Mouse (Mus musculus) ES-Bruce4 (cell line): ENCODE results near the gene Ubap2l. TPM values are rescaled to one million over a fixed set of nuclear protein-coding genes. Genes with fewer than 3 reads are reported as not detected.
A peak's percentile ranks its signal among the peaks of the same experiment; 100 is the strongest.

Experiments
- H3K27ac ChIP-seq: 2 replicates; pipeline ENCODE4 v1.5.1; 2012; ENCODE audit warnings: low read length, inconsistent platforms; ENCODE audit not compliant: insufficient read depth
- H3K27me3 ChIP-seq: 2 replicates; pipeline ENCODE4 v1.6.1; 2012; ENCODE audit warnings: mild to moderate bottlenecking, low read length, inconsistent platforms; ENCODE audit not compliant: control insufficient read depth, poor library complexity, insufficient read depth, severe bottlenecking
- H3K36me3 ChIP-seq: 2 replicates; pipeline ENCODE4 v1.6.1; 2012; ENCODE audit warnings: inconsistent platforms, mild to moderate bottlenecking, low read length, moderate library complexity; ENCODE audit not compliant: control insufficient read depth, poor library complexity, insufficient read depth, severe bottlenecking
- H3K4me1 ChIP-seq: one replicate; pipeline ENCODE4 v1.8.1; 2011; ENCODE audit warnings: low read length; ENCODE audit not compliant: control insufficient read depth, insufficient read depth
- H3K4me3 ChIP-seq: 2 replicates; pipeline ENCODE4 v1.5.1; 2011; ENCODE audit warnings: low read depth, mild to moderate bottlenecking, low read length
- H3K9ac ChIP-seq: 2 replicates; pipeline ENCODE4 v1.6.1; 2012; ENCODE audit warnings: low read depth, mild to moderate bottlenecking, inconsistent platforms; ENCODE audit not compliant: poor library complexity, severe bottlenecking
- H3K9me3 ChIP-seq: replicated peaks from 2 replicates; pipeline ENCODE4 v1.6.1; 2012; ENCODE audit warnings: mild to moderate bottlenecking, low read length, inconsistent platforms; ENCODE audit not compliant: control insufficient read depth, poor library complexity, insufficient read depth, severe bottlenecking
- CTCF ChIP-seq: IDR thresholded peaks from one replicate; pipeline ENCODE4 v1.8.1; 2011; ENCODE audit warnings: low read depth, low read length
- EP300 ChIP-seq: IDR thresholded peaks from 2 replicates; pipeline ENCODE4 v1.6.1; 2011; ENCODE audit warnings: low read depth, low read length; ENCODE audit not compliant: insufficient read depth
- POLR2A ChIP-seq: IDR thresholded peaks from one replicate; pipeline ENCODE4 v1.8.1; 2011; ENCODE audit warnings: low read length; ENCODE audit not compliant: insufficient read depth
- polyA plus RNA-seq: library from polyadenylated mRNA; stranded (reverse); fragments of >200 nt; gene quantifications from 2 replicates; pipeline ENCODE4 v1.2.4, GENCODE M21; 2011; ENCODE audit warnings: low read depth; ENCODE audit not compliant: missing spikeins, insufficient read depth, insufficient read length

The Ubap2l gene
- polyA plus RNA-seq, 1 experiment: 432 TPM

DNA sequence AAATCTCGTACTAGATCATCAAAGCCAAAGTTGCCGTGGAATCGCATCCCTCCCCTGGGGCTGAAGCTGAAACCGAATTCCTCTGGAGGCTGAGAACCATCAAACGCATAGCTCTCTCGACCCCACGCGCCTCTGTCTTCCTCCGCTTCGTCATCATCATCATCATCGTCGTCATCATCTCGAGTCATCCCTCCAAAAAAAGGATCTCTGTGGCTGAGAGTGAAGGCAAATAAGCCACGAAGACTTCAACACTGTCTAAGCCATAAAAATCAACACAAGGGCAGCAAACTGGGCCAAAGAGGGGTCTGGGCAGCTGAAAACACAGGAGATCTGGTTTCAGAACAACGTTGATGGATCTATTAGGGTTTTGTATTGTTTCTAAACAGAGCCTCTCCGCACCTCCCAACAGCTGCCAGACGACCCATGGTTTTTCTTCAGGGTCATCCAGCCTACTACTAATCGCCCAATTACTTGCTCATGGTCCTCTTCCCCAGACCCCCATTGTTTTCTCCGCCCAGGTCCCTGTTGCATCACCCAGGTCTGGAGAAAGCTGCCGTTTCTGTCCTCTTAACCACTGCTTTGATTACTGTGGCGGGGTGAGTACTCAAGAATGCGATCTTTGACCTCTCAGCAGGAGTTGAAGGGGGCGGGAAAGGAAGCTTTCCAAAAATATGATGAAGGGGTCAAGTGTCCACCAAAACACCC, 54.5 kb downstream of the Ubap2l start:
- peak overlapping the region; percentile 87 for H3K27ac ChIP-seq
- H3K9ac ChIP-seq: peak overlapping the region; percentile 87
- H3K36me3 ChIP-seq: peaks cover 44% of the 10 kb centered on the region
- H3K4me3 ChIP-seq: peak overlapping the region; percentile 98
- H3K9me3 ChIP-seq: no peaks in the 10 kb centered on the region
- TF ChIP-seq POLR2A: no peak
- H3K4me1 ChIP-seq: no peaks in the 10 kb centered on the region
- H3K27me3 ChIP-seq: no peaks in the 10 kb centered on the region

DNA sequence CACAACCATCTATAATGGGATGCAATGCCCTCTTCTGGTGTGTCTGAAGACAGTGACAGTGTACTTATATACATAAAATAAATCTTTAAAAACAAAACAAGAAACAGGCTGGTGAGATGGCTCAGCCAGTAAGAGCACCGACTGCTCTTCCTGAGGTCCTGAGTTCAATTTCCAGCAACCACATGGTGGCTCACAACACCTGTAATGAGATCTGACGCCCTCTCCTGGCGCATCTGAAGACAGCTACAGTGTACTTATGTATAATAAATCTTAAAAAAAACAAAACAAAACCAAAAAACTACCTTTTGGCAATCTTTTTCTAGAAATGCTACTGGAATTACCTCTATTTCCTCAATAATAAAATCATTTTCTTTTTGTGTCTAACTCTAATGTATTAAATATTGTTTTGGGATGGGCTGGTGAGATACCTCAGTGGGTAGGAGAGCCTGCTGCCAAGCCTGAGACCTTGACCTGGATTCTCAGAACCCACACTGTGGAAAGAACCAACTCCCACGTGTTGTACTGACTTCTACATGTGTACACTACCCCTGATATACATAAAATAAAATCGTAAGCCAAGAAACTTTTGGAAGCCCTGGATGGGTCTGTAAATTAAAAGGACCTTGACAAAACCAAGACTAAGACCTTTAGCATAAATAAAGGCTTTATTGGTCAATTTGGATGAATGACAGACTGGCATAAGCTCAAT, 57.5 kb downstream of the Ubap2l start:
- Histone ChIP-seq H3K9me3 (no peaks in the 10 kb centered on the region), H3K9ac (no peak overlapping the region), H3K36me3 (peaks cover 23% of the 10 kb centered on the region), H3K4me3 (no peak overlapping the region), H3K27me3 (no peaks in the 10 kb centered on the region), H3K4me1 (no peaks in the 10 kb centered on the region), H3K27ac (no peak overlapping the region)
- TF ChIP-seq CTCF (peak; percentile 18), EP300 (no peak)

DNA sequence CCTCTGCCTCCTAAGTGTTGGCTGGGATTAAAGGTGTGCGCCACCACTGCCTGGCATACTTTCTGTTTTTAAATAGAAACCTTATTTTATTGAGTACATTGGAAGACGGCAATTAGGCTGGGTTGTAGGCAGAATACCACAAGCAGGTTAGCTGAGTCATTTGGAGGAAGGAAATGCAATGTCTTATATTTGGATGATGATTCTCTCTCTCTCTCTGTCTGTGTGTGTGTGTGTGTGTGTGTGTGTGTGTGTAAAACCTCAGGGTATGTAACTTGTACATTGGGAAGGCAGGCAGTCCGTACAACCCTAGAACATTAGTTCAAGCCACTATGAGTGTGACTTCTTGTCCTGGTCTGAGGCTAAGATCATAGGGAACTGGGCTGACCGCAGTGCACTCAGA, 64.6 kb downstream of the Ubap2l start:
- no peaks in the 10 kb centered on the region for H3K36me3 ChIP-seq
- no peaks in the 10 kb centered on the region for H3K4me1 ChIP-seq
- H3K27me3 ChIP-seq: no peaks in the 10 kb centered on the region
- no peaks in the 10 kb centered on the region for H3K9me3 ChIP-seq
- H3K9ac ChIP-seq: no peak overlapping the region
- H3K27ac ChIP-seq: no peak overlapping the region
- TF ChIP-seq CTCF (no peak), EP300 (no peak), POLR2A (no peak)
- no peak overlapping the region for H3K4me3 ChIP-seq

DNA sequence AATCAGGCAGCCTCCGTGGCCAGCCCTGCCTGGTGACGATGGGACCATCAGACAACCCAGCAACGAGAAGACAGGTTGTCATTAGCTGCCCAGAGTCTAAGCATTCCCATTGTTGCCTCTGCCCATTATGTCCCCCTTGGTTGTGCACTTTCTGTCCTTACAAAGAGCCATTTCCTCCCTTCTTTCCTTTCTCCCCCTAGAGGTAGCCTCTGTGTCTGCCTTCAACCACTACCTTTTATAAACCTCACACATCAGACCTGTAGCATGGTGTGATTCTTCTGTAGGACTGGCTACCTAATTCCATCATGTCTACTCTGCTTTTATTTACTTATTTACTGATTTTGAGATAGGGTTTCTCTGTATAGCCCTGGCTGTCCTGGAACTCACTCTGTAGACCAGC, 65.2 kb downstream of the Ubap2l start:
- H3K36me3 ChIP-seq: no peaks in the 10 kb centered on the region
- H3K4me1 ChIP-seq: no peaks in the 10 kb centered on the region
- TF ChIP-seq EP300: no peak
- no peak for TF ChIP-seq CTCF
- TF ChIP-seq POLR2A: no peak
- no peaks in the 10 kb centered on the region for H3K27me3 ChIP-seq
- no peak overlapping the region for H3K9ac ChIP-seq
- H3K27ac ChIP-seq: no peak overlapping the region
- H3K4me3 ChIP-seq: no peak overlapping the region
- no peaks in the 10 kb centered on the region for H3K9me3 ChIP-seq

DNA sequence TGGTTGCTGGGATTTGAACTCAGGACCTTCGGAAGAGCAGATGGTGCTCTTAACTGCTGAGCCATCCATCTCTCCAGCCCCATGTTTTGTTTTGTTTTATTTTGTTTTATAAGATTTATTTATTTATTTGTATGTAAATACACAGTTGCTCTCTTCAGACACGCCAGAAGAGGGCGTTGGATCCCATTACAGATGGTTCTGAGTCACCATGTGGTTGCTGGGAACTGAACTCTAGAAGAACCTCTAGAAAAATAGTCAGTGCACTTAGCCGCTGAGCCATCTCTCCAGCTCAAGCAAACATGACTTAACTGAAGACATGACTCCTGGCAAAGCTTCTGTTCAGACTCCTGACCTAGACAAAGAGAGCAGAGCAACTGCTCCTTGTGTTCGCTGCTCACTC, 70.0 kb downstream of the Ubap2l start:
- Histone ChIP-seq H3K27ac (no peak overlapping the region), H3K9me3 (no peaks in the 10 kb centered on the region), H3K4me1 (no peaks in the 10 kb centered on the region), H3K9ac (no peak overlapping the region), H3K27me3 (no peaks in the 10 kb centered on the region), H3K4me3 (no peak overlapping the region), H3K36me3 (no peaks in the 10 kb centered on the region)
- TF ChIP-seq POLR2A: no peak
- no peak for TF ChIP-seq EP300
- no peak for TF ChIP-seq CTCF

DNA sequence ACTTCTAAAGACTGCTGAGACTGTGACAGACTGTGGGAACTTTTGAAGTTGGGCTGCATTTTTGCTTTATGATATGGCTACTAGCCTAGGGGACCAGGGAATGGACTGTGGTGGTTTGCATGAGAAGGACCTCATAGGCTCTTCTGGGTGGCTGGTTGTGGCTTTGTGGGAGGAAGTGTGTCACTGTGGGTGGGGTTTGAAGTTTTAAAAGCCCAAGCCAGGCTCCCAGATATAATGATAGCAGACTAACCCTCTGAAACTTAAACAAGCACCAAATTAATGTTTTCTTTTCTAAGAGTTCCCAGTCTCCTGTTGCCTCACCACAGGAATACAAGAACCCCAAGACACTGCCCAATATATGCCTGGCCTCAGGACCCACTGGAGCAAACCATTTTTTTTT, 75.6 kb downstream of the Ubap2l start:
- H3K36me3 ChIP-seq: no peaks in the 10 kb centered on the region
- no peaks in the 10 kb centered on the region for H3K27me3 ChIP-seq
- H3K4me1 ChIP-seq: no peaks in the 10 kb centered on the region
- H3K9me3 ChIP-seq: no peaks in the 10 kb centered on the region
- no peak for TF ChIP-seq POLR2A
- no peak for TF ChIP-seq EP300
- TF ChIP-seq CTCF: no peak
- no peak overlapping the region for H3K4me3 ChIP-seq
- H3K9ac ChIP-seq: no peak overlapping the region
- no peak overlapping the region for H3K27ac ChIP-seq
